Mouse (Mus musculus) heart, adult 10 weeks (tissue): Measurements from ENCODE around the gene Nfxl1. TPM values are rescaled to one million over a fixed set of nuclear protein-coding genes. Genes with fewer than 3 reads are reported as not detected.

Experiments used
- polyA plus RNA-seq: library from polyadenylated mRNA; stranded (reverse); fragments of 350-450 nt; fragmentation: Illumina TruSeq; extraction: RNeasy Lipid Tissue Mini Kit (QIAGEN cat#74804); gene quantifications from one replicate; pipeline ENCODE4 v1.2.3, GENCODE M21; 2014; ENCODE audit warnings: low read depth, low replicate concordance

The Nfxl1 gene
- polyA plus RNA-seq = 7.0 TPM

GRCm38 (mm10) chr5:72559544-72560049 lies at the start of gene Nfxl1:
Gene Nfxl1, minus strand, starts transcription at chr5:72559684.

DNA sequence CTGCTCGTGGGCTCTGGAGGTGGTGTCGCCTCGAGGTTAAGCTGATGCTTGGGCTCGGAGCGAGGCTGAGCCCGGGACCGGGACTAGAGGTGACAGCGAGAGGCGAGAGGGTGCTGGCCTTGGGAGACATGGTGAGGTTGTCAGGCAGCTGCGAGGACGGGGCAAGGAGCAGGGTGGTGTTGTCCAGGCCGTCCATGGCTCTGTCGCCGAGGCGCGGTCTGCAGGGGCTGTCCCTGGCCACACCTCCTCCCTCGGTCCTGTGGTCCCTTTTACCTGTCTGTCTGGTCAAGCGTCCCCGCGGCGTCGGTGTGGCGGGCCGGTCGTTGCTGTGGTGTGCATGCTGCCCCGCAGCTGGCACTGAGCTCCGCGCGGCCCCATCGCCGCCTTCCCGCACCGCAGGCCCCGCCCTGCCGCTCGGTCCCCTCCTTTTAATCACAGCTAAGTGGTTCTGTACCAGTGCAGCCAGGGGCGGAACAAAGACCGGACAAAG lies 27.8 kb upstream of the Nfxl1 start, which contains the start of gene Gm5868:
Gm5868 (minus strand) TSS at position 360 of the 490 bp plus-strand sequence.

DNA sequence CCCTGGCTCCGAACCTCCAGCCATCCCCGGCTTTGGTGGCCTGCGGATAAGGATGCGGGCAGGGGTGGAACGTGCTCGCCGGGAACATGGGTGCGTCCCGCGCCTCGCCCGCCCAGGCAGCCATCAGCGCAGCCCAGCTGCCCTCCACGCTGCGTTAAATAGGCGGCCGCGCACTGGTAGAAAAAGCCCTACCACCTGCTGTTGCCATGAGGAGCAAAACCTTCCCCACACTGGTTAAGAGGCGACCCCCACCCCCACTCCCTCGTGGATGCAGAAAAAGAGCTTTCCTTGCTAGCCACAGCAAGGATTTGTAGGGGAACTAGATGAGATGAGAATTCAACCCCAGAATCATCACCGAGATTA lies 21.5 kb upstream of the Nfxl1 start, which contains the start of gene Zar1:
Zar1 (minus strand) TSS at position 285 of the 363 bp plus-strand sequence.

DNA sequence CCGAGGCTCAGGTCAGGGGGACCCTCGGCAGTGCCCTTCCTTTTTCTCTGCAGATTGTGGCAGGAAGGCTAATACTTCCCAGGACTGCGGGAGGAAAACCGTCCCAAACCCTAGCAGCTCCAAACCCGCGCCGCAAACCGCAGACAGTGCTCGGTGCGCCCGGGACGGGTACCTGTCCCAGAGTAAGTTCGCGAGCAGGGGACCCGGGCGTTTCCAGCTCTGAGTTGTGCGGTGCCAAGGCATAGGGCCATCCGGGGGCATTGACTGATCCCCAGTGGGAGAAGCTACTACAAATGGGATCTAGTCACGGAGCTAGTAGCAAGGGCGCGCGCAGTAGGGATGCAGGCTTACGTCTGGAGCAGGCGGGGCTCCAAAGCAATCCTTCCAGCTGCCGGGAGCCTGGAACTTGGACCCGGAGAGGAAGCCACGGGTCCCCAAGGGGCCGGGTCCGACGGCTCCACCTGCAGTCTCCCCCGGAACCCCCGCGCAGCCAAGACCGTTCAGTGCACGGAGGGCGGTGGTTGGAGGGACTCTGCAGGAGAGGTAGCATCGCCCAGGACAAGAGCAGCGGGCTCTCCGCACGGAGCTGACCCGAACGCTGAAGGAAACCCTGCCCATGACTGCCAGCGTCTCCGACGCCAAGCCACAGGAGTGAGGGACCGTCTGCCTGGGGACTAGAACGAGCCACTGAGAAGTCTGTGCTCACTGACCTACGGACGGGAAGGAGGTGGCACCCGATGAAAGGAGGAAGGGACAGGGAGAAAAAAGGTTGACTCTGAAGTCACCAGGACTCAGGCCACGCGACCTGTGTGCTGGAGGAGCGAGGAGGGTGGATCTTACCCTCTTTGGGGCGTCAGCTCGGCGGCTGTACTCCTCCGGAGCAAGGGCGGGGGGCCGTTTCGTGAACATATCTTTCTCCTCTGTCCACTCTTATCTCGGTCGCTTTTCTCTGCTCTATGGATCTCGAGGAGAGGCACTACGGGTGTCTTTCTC lies 55.7 kb downstream of the Nfxl1 start, which contains the start of gene Corin:
Corin (minus strand) TSS at position 943 of the 993 bp plus-strand sequence.

Other genes starting within 250 kb of the Nfxl1 start
- gene Corin, start 55.2 kb downstream of the Nfxl1 start, polyA plus RNA-seq = 146 TPM
- not detected for gene Zar1, start 21.6 kb upstream of the Nfxl1 start, polyA plus RNA-seq
- gene Gm5868, start 27.9 kb upstream of the Nfxl1 start, polyA plus RNA-seq = not detected
- not detected for gene Cnga1, start 84.6 kb upstream of the Nfxl1 start, polyA plus RNA-seq
- gene Nipal1, start 88.1 kb upstream of the Nfxl1 start, polyA plus RNA-seq = not detected
- not detected for gene Txk, start 193.1 kb upstream of the Nfxl1 start, polyA plus RNA-seq